Mouse (Mus musculus): ENCODE results near the gene 4933417A18Rik. TPM values are rescaled to one million over a fixed set of nuclear protein-coding genes. Genes with fewer than 3 reads are reported as not detected.

Gene 4933417A18Rik
- not detected for polyA plus RNA-seq (2017; shearing (Covaris generic))

GRCm38 (mm10) chr13:34924210-34924609 lies at the start of gene 4933417A18Rik, which contains the start of gene Fam217a:
Gene 4933417A18Rik (plus strand): TSS chr13:34924409.
Gene Fam217a (minus strand): TSS chr13:34924310.

GRCm38 (mm10) chr13:34875166-34875710 lies 49.0 kb upstream of the 4933417A18Rik start, which contains the start of gene Prpf4b:
Gene Prpf4b (plus strand): TSS chr13:34875302.

GRCm38 (mm10) chr13:34963511-34964397 lies 39.5 kb downstream of the 4933417A18Rik start, which contains the start of gene Eci3:
Gene Eci3 (minus strand): TSS chr13:34963810.

Other genes with a start within 250 kb of the 4933417A18Rik start
- not detected for gene Fam50b, start 189.6 kb upstream of the 4933417A18Rik start, polyA plus RNA-seq (2017; shearing (Covaris generic))
- 80.2 TPM for gene Prpf4b, start 49.1 kb upstream of the 4933417A18Rik start, polyA plus RNA-seq (2017; shearing (Covaris generic))
- not detected for gene Fam217a, start 99 bp upstream of the 4933417A18Rik start, polyA plus RNA-seq (2017; shearing (Covaris generic))
- gene Eci3, start 39.4 kb downstream of the 4933417A18Rik start, polyA plus RNA-seq (2017; shearing (Covaris generic)): not detected
- 31.2 TPM for gene Eci2, start 102.7 kb downstream of the 4933417A18Rik start, polyA plus RNA-seq (2017; shearing (Covaris generic))

Measured in effector memory CD4-positive, alpha-beta T cell, adult 5 months (primary cell).